Mouse (Mus musculus) erythroblast, embryonic 14.5 days (primary cell): ENCODE data around the gene Pgpep1.

Source experiments
- GATA1 ChIP-seq: IDR thresholded peaks from 2 replicates; pipeline ENCODE4 v1.6.1; 2012; ENCODE audit warnings: low read length, inconsistent platforms, mixed read lengths
- TAL1 ChIP-seq: IDR thresholded peaks from 3 replicates; pipeline ENCODE4 v1.6.1; 2012; ENCODE audit warnings: low read length, inconsistent platforms, mixed read lengths

DNA sequence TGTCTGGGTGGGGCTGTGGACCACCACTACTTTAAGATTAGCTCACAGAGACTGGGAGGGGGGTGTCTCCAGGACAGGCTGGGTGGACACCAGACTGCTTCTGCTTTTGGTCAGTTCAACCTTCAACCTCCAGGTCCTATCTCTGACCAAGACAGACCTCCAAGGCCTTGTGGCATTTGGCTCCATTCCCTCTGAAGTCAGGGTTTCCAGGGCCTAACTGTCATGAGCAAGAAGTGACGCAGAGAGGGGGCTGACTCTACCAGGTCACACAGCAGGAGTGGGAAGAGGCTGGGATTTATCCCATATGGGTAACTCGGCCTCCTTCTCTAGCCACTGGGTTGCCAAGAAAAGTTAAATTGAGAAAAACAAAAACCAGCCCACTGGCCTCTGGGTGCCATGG lies 2.4 kb downstream of the Pgpep1 start:
- TF ChIP-seq GATA1 (no peak), TAL1 (no peak)
